Mouse (Mus musculus) forebrain, embryonic 11.5 days (tissue): ENCODE data around the gene Alx3. TPM values are rescaled to one million over a fixed set of nuclear protein-coding genes. Genes with fewer than 3 reads are reported as not detected.
A peak's percentile ranks its signal among the peaks of the same experiment; 100 is the strongest.

ENCODE experiments used
- ATAC-seq: fragments of 200-750 bp; cut with Nextera tagmentation; replicated peaks from 2 replicates; pipeline ENCODE4 v1.8.0; 2017; ENCODE audit warnings: moderate TSS enrichment; ENCODE audit not compliant: low FRiP score
- DNase-seq: peaks from one replicate; pipeline ENCODE4 v3.0.0-alpha.2; 2017; ENCODE audit warnings: low spot score
- H3K27ac ChIP-seq: fragments of 300-500 bp; sonication (generic); 2 replicates; pipeline ENCODE4 v1.5.1; 2014; ENCODE audit warnings: low read depth, low read length
- H3K27me3 ChIP-seq: fragments of 300-500 bp; sonication (generic); 2 replicates; pipeline ENCODE4 v1.6.1; 2014; ENCODE audit warnings: mild to moderate bottlenecking, low read length, mixed read lengths; ENCODE audit not compliant: control insufficient read depth, insufficient read depth
- H3K36me3 ChIP-seq: fragments of 300-500 bp; sonication (generic); 2 replicates; pipeline ENCODE4 v1.6.1; 2014; ENCODE audit warnings: mild to moderate bottlenecking, low read length, moderate library complexity, mixed read lengths; ENCODE audit not compliant: control insufficient read depth, insufficient read depth
- H3K4me1 ChIP-seq: fragments of 300-500 bp; sonication (generic); replicated peaks from 2 replicates; pipeline ENCODE4 v1.6.1; 2014; ENCODE audit warnings: low read length, mixed read lengths; ENCODE audit not compliant: control insufficient read depth, insufficient read depth
- H3K4me2 ChIP-seq: fragments of 300-500 bp; sonication (generic); 2 replicates; pipeline ENCODE4 v1.6.1; 2014; ENCODE audit warnings: low read depth, mild to moderate bottlenecking, low read length, moderate library complexity, mixed read lengths; ENCODE audit not compliant: severe bottlenecking
- H3K4me3 ChIP-seq: fragments of 300-500 bp; sonication (generic); 2 replicates; pipeline ENCODE4 v1.5.1; 2014; ENCODE audit warnings: low read depth, low read length
- H3K9ac ChIP-seq: fragments of 300-500 bp; sonication (generic); 2 replicates; pipeline ENCODE4 v1.6.1; 2014; ENCODE audit warnings: low read length
- H3K9me3 ChIP-seq: fragments of 300-500 bp; sonication (generic); 2 replicates; pipeline ENCODE4 v1.6.1; 2016; ENCODE audit warnings: low read length, mixed read lengths; ENCODE audit not compliant: control insufficient read depth
- WGBS: fragments of 180-500 bp; shearing (Covaris S2); extraction: QIAGEN DNeasy Blood & Tissue Kit; methylation state at CpG from one replicate; pipeline ENCODE4 v1.1.7; 2014; 5-methylcytosine and 5-hydroxymethylcytosine counted together
- polyA plus RNA-seq: library from polyadenylated mRNA; unstranded; fragments of >200 nt; fragmentation: Nextera tagmentation; extraction: Ambion mirVana; gene quantifications from 2 replicates; pipeline ENCODE4 v1.2.1, GENCODE M21; 2014

Gene Alx3
- polyA plus RNA-seq, 1 experiment from 2014 or later = 16.9 TPM

GRCm38 (mm10) chr3:107624424-107624823 is 29.6 kb downstream of the Alx3 start:
- peak; percentile 24 for DNase-seq
- H3K36me3 ChIP-seq = peaks cover 20% of the 10 kb centered on the region
- no peak overlapping the region for H3K4me2 ChIP-seq
- ATAC-seq = no peak
- H3K4me3 ChIP-seq = no peak overlapping the region
- no peaks in the 10 kb centered on the region for H3K9me3 ChIP-seq
- H3K4me1 ChIP-seq = no peaks in the 10 kb centered on the region
- H3K27me3 ChIP-seq = no peaks in the 10 kb centered on the region
- H3K9ac ChIP-seq = no peak overlapping the region
- WGBS = 96% methylated on average over 8 of the region's 8 CpGs
- H3K27ac ChIP-seq = no peak overlapping the region

GRCm38 (mm10) chr3:107625536-107625935 is 30.7 kb downstream of the Alx3 start:
- Histone ChIP-seq H3K36me3 (peaks cover 17% of the 10 kb centered on the region), H3K9me3 (no peaks in the 10 kb centered on the region), H3K4me1 (no peaks in the 10 kb centered on the region), H3K27me3 (no peaks in the 10 kb centered on the region), H3K27ac (no peak overlapping the region), H3K9ac (no peak overlapping the region), H3K4me2 (no peak overlapping the region), H3K4me3 (no peak overlapping the region)
- DNase-seq (peak; percentile 37), ATAC-seq (no peak)
- WGBS = 94% methylated on average over 8 of the region's 8 CpGs

- H3K27me3 ChIP-seq = no peaks in the 10 kb centered on the region
- H3K4me1 ChIP-seq = no peaks in the 10 kb centered on the region
- no peak overlapping the region for H3K4me3 ChIP-seq
- ATAC-seq (no peak), DNase-seq (peak; percentile 25)
- no peaks in the 10 kb centered on the region for H3K9me3 ChIP-seq
- peaks cover 17% of the 10 kb centered on the region for H3K36me3 ChIP-seq
- no peak overlapping the region for H3K9ac ChIP-seq
- no peak overlapping the region for H3K4me2 ChIP-seq
- no peak overlapping the region for H3K27ac ChIP-seq
- 94% methylated on average over 8 of the region's 8 CpGs for WGBS
Observed at GRCm38 (mm10) chr3:107626751-107627150, 31.9 kb downstream of the Alx3 start.

GRCm38 (mm10) chr3:107627641-107628040 is 32.8 kb downstream of the Alx3 start:
- Histone ChIP-seq H3K27me3 (no peaks in the 10 kb centered on the region), H3K9ac (no peak overlapping the region), H3K36me3 (peaks cover 17% of the 10 kb centered on the region), H3K9me3 (no peaks in the 10 kb centered on the region), H3K4me1 (no peaks in the 10 kb centered on the region), H3K4me3 (no peak overlapping the region), H3K4me2 (no peak overlapping the region), H3K27ac (no peak overlapping the region)
- no peak for ATAC-seq
- DNase-seq = peak; percentile 35
- 88% methylated on average over 7 of the region's 7 CpGs for whole genome bisulfite sequencing

- H3K36me3 ChIP-seq = peaks cover 14% of the 10 kb centered on the region
Observed at GRCm38 (mm10) chr3:107628551-107628950, 33.7 kb downstream of the Alx3 start.

GRCm38 (mm10) chr3:107629411-107629810 is 34.6 kb downstream of the Alx3 start:
- H3K4me2 ChIP-seq = no peak overlapping the region
- no peaks in the 10 kb centered on the region for H3K4me1 ChIP-seq
- H3K27ac ChIP-seq = no peak overlapping the region
- DNase-seq (peak; percentile 27), ATAC-seq (no peak)
- no peak overlapping the region for H3K9ac ChIP-seq
- no peaks in the 10 kb centered on the region for H3K27me3 ChIP-seq
- H3K36me3 ChIP-seq = peaks cover 12% of the 10 kb centered on the region
- WGBS = 94% methylated on average over 4 of the region's 4 CpGs
- H3K9me3 ChIP-seq = no peaks in the 10 kb centered on the region
- no peak overlapping the region for H3K4me3 ChIP-seq

More at GRCm38 (mm10) chr3:107628551-107628950, 33.7 kb downstream of the Alx3 start:
- H3K4me1 ChIP-seq = no peaks in the 10 kb centered on the region
- no peak overlapping the region for H3K9ac ChIP-seq
- no peaks in the 10 kb centered on the region for H3K9me3 ChIP-seq
- H3K4me3 ChIP-seq = no peak overlapping the region
- ATAC-seq (no peak), DNase-seq (peak; percentile 33)
- H3K27ac ChIP-seq = no peak overlapping the region
- no peaks in the 10 kb centered on the region for H3K27me3 ChIP-seq
- 94% methylated on average over 2 of the region's 2 CpGs for WGBS
- H3K4me2 ChIP-seq = no peak overlapping the region

- Histone ChIP-seq H3K4me1 (no peaks in the 10 kb centered on the region), H3K4me3 (peak within 1 kb of the TSS; percentile 96), H3K36me3 (no peaks in the 10 kb centered on the region; the same call in 1 of the 2 replicates), H3K9ac (peak within 1 kb of the TSS; percentile 99), H3K27me3 (no peaks in the 10 kb centered on the region), H3K4me2 (peak within 1 kb of the TSS; percentile 71), H3K27ac (peak within 1 kb of the TSS; percentile 91), H3K9me3 (no peaks in the 10 kb centered on the region)
- WGBS = 1% methylated on average over 48 of the region's 48 CpGs
- ATAC-seq (peak; percentile 85), DNase-seq (peak; percentile 78)
Observed at GRCm38 (mm10) chr3:107630682-107631522, 36.1 kb downstream of the Alx3 start, which contains the start of gene Gm10961. Gene Gm10961 (plus strand): TSS chr3:107631322.

GRCm38 (mm10) chr3:107631523-107631958 is 36.7 kb downstream of the Alx3 start, which contains the start of gene Strip1:
Gene Strip1 (minus strand): TSS chr3:107631694.
- Histone ChIP-seq H3K4me2 (peak within 1 kb of the TSS; percentile 71), H3K9me3 (no peaks in the 10 kb centered on the region), H3K4me3 (peak within 1 kb of the TSS; percentile 96), H3K36me3 (no peaks in the 10 kb centered on the region; the same call in 1 of the 2 replicates), H3K27ac (peak within 1 kb of the TSS; percentile 91), H3K9ac (peak within 1 kb of the TSS; percentile 99), H3K27me3 (no peaks in the 10 kb centered on the region), H3K4me1 (no peaks in the 10 kb centered on the region)
- under 1% methylated on average over 35 of the region's 35 CpGs for WGBS
- ATAC-seq (peak; percentile 95), DNase-seq (peak; percentile 96)
